Mouse (Mus musculus): ENCODE results near the gene Gm6803. TPM values are rescaled to one million over a fixed set of nuclear protein-coding genes. Genes with fewer than 3 reads are reported as not detected.

Gm6803 gene
- not detected in 2 replicates for polyA plus RNA-seq (2012; rRNA removed)

GRCm38 (mm10) chr12:88018671-88019070 lies at the start of gene Gm6803:
TSS of gene Gm6803 (minus strand) at chr12:88018771.

GRCm38 (mm10) chr12:88026704-88027103 lies 8.1 kb upstream of the Gm6803 start, which contains the start of gene Gm2056:
TSS of gene Gm2056 (plus strand) at chr12:88027004.

GRCm38 (mm10) chr12:88011548-88011947 lies 7.0 kb downstream of the Gm6803 start, which contains the start of gene Gm2075:
TSS of gene Gm2075 (plus strand) at chr12:88011848.

Other genes starting within 250 kb of the Gm6803 start
- gene Gm21319, start 243.0 kb downstream of the Gm6803 start, polyA plus RNA-seq (2012; rRNA removed) = not detected in 2 replicates
- gene Gm21936, start 223.3 kb downstream of the Gm6803 start, polyA plus RNA-seq (2012; rRNA removed) = not detected in 2 replicates
- gene BB287469, start 202.2 kb downstream of the Gm6803 start, polyA plus RNA-seq (2012; rRNA removed) = not detected in 2 replicates
- gene Gm2001, start 176.4 kb downstream of the Gm6803 start, polyA plus RNA-seq (2012; rRNA removed) = not detected in 2 replicates
- not detected in 2 replicates for gene Gm2016, start 144.7 kb downstream of the Gm6803 start, polyA plus RNA-seq (2012; rRNA removed)
- not detected in 2 replicates for gene Gm2022, start 123.4 kb downstream of the Gm6803 start, polyA plus RNA-seq (2012; rRNA removed)
- not detected in 2 replicates for gene Gm2035, start 98.9 kb downstream of the Gm6803 start, polyA plus RNA-seq (2012; rRNA removed)
- 3.0 and 3.8 TPM in 2 replicates for gene Gm2042, start 64.7 kb downstream of the Gm6803 start, polyA plus RNA-seq (2012; rRNA removed)
- gene Gm2075, start 6.9 kb downstream of the Gm6803 start, polyA plus RNA-seq (2012; rRNA removed) = not detected in 2 replicates
- not detected in 2 replicates for gene Gm2056, start 8.2 kb upstream of the Gm6803 start, polyA plus RNA-seq (2012; rRNA removed)
- not detected in 2 replicates for gene Gm16368, start 64.9 kb upstream of the Gm6803 start, polyA plus RNA-seq (2012; rRNA removed)
- gene Gm10436, start 163.3 kb upstream of the Gm6803 start, polyA plus RNA-seq (2012; rRNA removed) = 0.94 and 2.1 TPM in 2 replicates
- gene Gm8332, start 231.3 kb upstream of the Gm6803 start, polyA plus RNA-seq (2012; rRNA removed) = not detected in 2 replicates